Mouse (Mus musculus): ENCODE results near the gene Fbxl21. TPM values are rescaled to one million over a fixed set of nuclear protein-coding genes. Genes with fewer than 3 reads are reported as not detected.
A peak's percentile ranks its signal among the peaks of the same experiment; 100 is the strongest.

Gene Fbxl21
- polyA plus RNA-seq, 1 experiment = 1.2 TPM

- no peak for TF ChIP-seq CTCF (IDR thresholded peaks at IDR 0.05; ENCODE audit: insufficient read depth, low read length)
- TF ChIP-seq POLR2A (IDR thresholded peaks at IDR 0.05; ENCODE audit: borderline replicate concordance, extremely low read depth, low read depth, low read length) = no peak
- no peaks in the 10 kb centered on the region for H3K4me1 ChIP-seq (ENCODE audit: control insufficient read depth, insufficient read depth, low read length)
- no peak overlapping the region for H3K4me3 ChIP-seq (replicated peaks; ENCODE audit: extremely low read depth, low read depth, low read length)
- 77% methylated on average over 8 of the region's 8 CpGs for WGBS
- no peak for DNase-seq
Measured at GRCm38 (mm10) chr13:56500636-56501035, 21.6 kb upstream of the Fbxl21 start.

GRCm38 (mm10) chr13:56501866-56502420 is 20.3 kb upstream of the Fbxl21 start:
- WGBS = 57% methylated on average over 6 of the region's 6 CpGs
- Histone ChIP-seq H3K4me1 (ENCODE audit: control insufficient read depth, insufficient read depth, low read length) (no peaks in the 10 kb centered on the region), H3K4me3 (replicated peaks; ENCODE audit: extremely low read depth, low read depth, low read length) (no peak overlapping the region)
- no peak for TF ChIP-seq POLR2A (IDR thresholded peaks at IDR 0.05; ENCODE audit: borderline replicate concordance, extremely low read depth, low read depth, low read length)
- no peak for TF ChIP-seq CTCF (IDR thresholded peaks at IDR 0.05; ENCODE audit: insufficient read depth, low read length)
- no peak for DNase-seq

GRCm38 (mm10) chr13:56506871-56507496 is 15.3 kb upstream of the Fbxl21 start:
- Histone ChIP-seq H3K4me1 (ENCODE audit: control insufficient read depth, insufficient read depth, low read length) (no peaks in the 10 kb centered on the region), H3K4me3 (replicated peaks; ENCODE audit: extremely low read depth, low read depth, low read length) (no peak overlapping the region)
- no peak for DNase-seq
- 55% methylated on average over 6 of the region's 6 CpGs for WGBS
- TF ChIP-seq POLR2A (IDR thresholded peaks at IDR 0.05; ENCODE audit: borderline replicate concordance, extremely low read depth, low read depth, low read length) (no peak), CTCF (IDR thresholded peaks at IDR 0.05; ENCODE audit: insufficient read depth, low read length) (no peak)

GRCm38 (mm10) chr13:56509796-56510195 is 12.5 kb upstream of the Fbxl21 start:
- TF ChIP-seq CTCF (IDR thresholded peaks at IDR 0.05; ENCODE audit: insufficient read depth, low read length) (no peak), POLR2A (IDR thresholded peaks at IDR 0.05; ENCODE audit: borderline replicate concordance, extremely low read depth, low read depth, low read length) (no peak)
- Histone ChIP-seq H3K4me1 (ENCODE audit: control insufficient read depth, insufficient read depth, low read length) (no peaks in the 10 kb centered on the region), H3K4me3 (replicated peaks; ENCODE audit: extremely low read depth, low read depth, low read length) (no peak overlapping the region)
- DNase-seq = no peak
- 81% methylated on average over 2 of the region's 2 CpGs for WGBS

GRCm38 (mm10) chr13:56513595-56513994 is 8.7 kb upstream of the Fbxl21 start:
- Histone ChIP-seq H3K4me1 (ENCODE audit: control insufficient read depth, insufficient read depth, low read length) (no peaks in the 10 kb centered on the region), H3K4me3 (replicated peaks; ENCODE audit: extremely low read depth, low read depth, low read length) (no peak overlapping the region)
- no peak for DNase-seq
- no peak for TF ChIP-seq CTCF (IDR thresholded peaks at IDR 0.05; ENCODE audit: insufficient read depth, low read length)
- no peak for TF ChIP-seq POLR2A (IDR thresholded peaks at IDR 0.05; ENCODE audit: borderline replicate concordance, extremely low read depth, low read depth, low read length)

GRCm38 (mm10) chr13:56516311-56516710 is 6.0 kb upstream of the Fbxl21 start:
- DNase-seq = no peak
- no peak for TF ChIP-seq CTCF (IDR thresholded peaks at IDR 0.05; ENCODE audit: insufficient read depth, low read length)
- TF ChIP-seq POLR2A (IDR thresholded peaks at IDR 0.05; ENCODE audit: borderline replicate concordance, extremely low read depth, low read depth, low read length) = no peak
- no peak overlapping the region for H3K4me3 ChIP-seq (replicated peaks; ENCODE audit: extremely low read depth, low read depth, low read length)
- WGBS = 62% methylated on average over 4 of the region's 4 CpGs
- no peaks in the 10 kb centered on the region for H3K4me1 ChIP-seq (ENCODE audit: control insufficient read depth, insufficient read depth, low read length)

GRCm38 (mm10) chr13:56516816-56517215 is 5.5 kb upstream of the Fbxl21 start:
- 48% methylated on average over 7 of the region's 7 CpGs for WGBS
- Histone ChIP-seq H3K4me3 (replicated peaks; ENCODE audit: extremely low read depth, low read depth, low read length) (no peak overlapping the region), H3K4me1 (ENCODE audit: control insufficient read depth, insufficient read depth, low read length) (no peaks in the 10 kb centered on the region)
- no peak for DNase-seq
- TF ChIP-seq CTCF (IDR thresholded peaks at IDR 0.05; ENCODE audit: insufficient read depth, low read length) = no peak

GRCm38 (mm10) chr13:56522821-56523167 is 522 bp downstream of the Fbxl21 start:
- DNase-seq = no peak
- H3K4me3 ChIP-seq (replicated peaks; ENCODE audit: extremely low read depth, low read depth, low read length) = peak overlapping the region; percentile 56
- no peaks in the 10 kb centered on the region for H3K4me1 ChIP-seq (ENCODE audit: control insufficient read depth, insufficient read depth, low read length)
- 3% methylated on average over 8 of the region's 8 CpGs for WGBS
- TF ChIP-seq CTCF (IDR thresholded peaks at IDR 0.05; ENCODE audit: insufficient read depth, low read length) (no peak), POLR2A (IDR thresholded peaks at IDR 0.05; ENCODE audit: borderline replicate concordance, extremely low read depth, low read depth, low read length) (no peak)

- WGBS = 73% methylated on average over 12 of the region's 12 CpGs
- TF ChIP-seq POLR2A (IDR thresholded peaks at IDR 0.05; ENCODE audit: borderline replicate concordance, extremely low read depth, low read depth, low read length) (no peak), CTCF (IDR thresholded peaks at IDR 0.05; ENCODE audit: insufficient read depth, low read length) (no peak)
- Histone ChIP-seq H3K4me1 (ENCODE audit: control insufficient read depth, insufficient read depth, low read length) (no peaks in the 10 kb centered on the region), H3K4me3 (replicated peaks; ENCODE audit: extremely low read depth, low read depth, low read length) (no peak overlapping the region)
- DNase-seq = no peak
Measured at GRCm38 (mm10) chr13:56526871-56527270, 4.6 kb downstream of the Fbxl21 start.

- no peak overlapping the region for H3K4me3 ChIP-seq (replicated peaks; ENCODE audit: extremely low read depth, low read depth, low read length)
- WGBS = 93% methylated on average over 7 of the region's 7 CpGs
- no peaks in the 10 kb centered on the region for H3K4me1 ChIP-seq (ENCODE audit: control insufficient read depth, insufficient read depth, low read length)
- DNase-seq = no peak
- TF ChIP-seq CTCF (IDR thresholded peaks at IDR 0.05; ENCODE audit: insufficient read depth, low read length) = no peak
- TF ChIP-seq POLR2A (IDR thresholded peaks at IDR 0.05; ENCODE audit: borderline replicate concordance, extremely low read depth, low read depth, low read length) = no peak
Measured at GRCm38 (mm10) chr13:56527846-56528245, 5.6 kb downstream of the Fbxl21 start.

Measured in lung, adult 2 months (tissue).